Mouse (Mus musculus) liver, embryonic 12.5 days (tissue): Measurements from ENCODE around the gene Hacd1. TPM values are rescaled to one million over a fixed set of nuclear protein-coding genes. Genes with fewer than 3 reads are reported as not detected.

Experiments
- ATAC-seq: fragments of 200-750 bp; cut with Nextera tagmentation; 2 replicates; pipeline ENCODE4 v1.8.0; 2017; ENCODE audit warnings: moderate number of reproducible peaks, mild to moderate bottlenecking, moderate library complexity
- H3K27ac ChIP-seq: fragments of 300-500 bp; sonication (generic); 2 replicates; pipeline ENCODE4 v1.5.1; 2016; ENCODE audit warnings: mild to moderate bottlenecking
- H3K27me3 ChIP-seq: fragments of 300-500 bp; sonication (generic); replicated peaks from 2 replicates; pipeline ENCODE4 v1.6.1; 2016; ENCODE audit warnings: mild to moderate bottlenecking, moderate library complexity
- H3K36me3 ChIP-seq: fragments of 300-500 bp; sonication (generic); 2 replicates; pipeline ENCODE4 v1.6.1; 2016; ENCODE audit warnings: mild to moderate bottlenecking, moderate library complexity
- H3K4me1 ChIP-seq: fragments of 300-500 bp; sonication (generic); 2 replicates; pipeline ENCODE4 v1.6.1; 2016
- H3K4me2 ChIP-seq: fragments of 300-500 bp; sonication (generic); 2 replicates; pipeline ENCODE4 v1.6.1; 2016; ENCODE audit warnings: mild to moderate bottlenecking, moderate library complexity
- H3K4me3 ChIP-seq: fragments of 300-500 bp; sonication (generic); 2 replicates; pipeline ENCODE4 v1.5.1; 2016; ENCODE audit warnings: mild to moderate bottlenecking, moderate library complexity
- H3K9ac ChIP-seq: fragments of 300-500 bp; sonication (generic); 2 replicates; pipeline ENCODE4 v1.6.1; 2016; ENCODE audit warnings: mild to moderate bottlenecking, moderate library complexity
- H3K9me3 ChIP-seq: fragments of 300-500 bp; sonication (generic); replicated peaks from 2 replicates; pipeline ENCODE4 v1.6.1; 2016; ENCODE audit warnings: mild to moderate bottlenecking, moderate library complexity
- WGBS: fragments of 180-500 bp; shearing (Covaris S2); methylation state at CpG from one replicate; pipeline ENCODE4 v1.1.7; 2016; ENCODE audit not compliant: insufficient replicate concordance; 5-methylcytosine and 5-hydroxymethylcytosine counted together
- polyA plus RNA-seq: library from polyadenylated mRNA; unstranded; fragments of >200 nt; fragmentation: Nextera tagmentation; extraction: Ambion mirVana; gene quantifications from 2 replicates; pipeline ENCODE4 v1.2.1, GENCODE M21; 2016

Hacd1 gene
- polyA plus RNA-seq, 1 experiment from 2014 or later = 71.5 TPM

DNA sequence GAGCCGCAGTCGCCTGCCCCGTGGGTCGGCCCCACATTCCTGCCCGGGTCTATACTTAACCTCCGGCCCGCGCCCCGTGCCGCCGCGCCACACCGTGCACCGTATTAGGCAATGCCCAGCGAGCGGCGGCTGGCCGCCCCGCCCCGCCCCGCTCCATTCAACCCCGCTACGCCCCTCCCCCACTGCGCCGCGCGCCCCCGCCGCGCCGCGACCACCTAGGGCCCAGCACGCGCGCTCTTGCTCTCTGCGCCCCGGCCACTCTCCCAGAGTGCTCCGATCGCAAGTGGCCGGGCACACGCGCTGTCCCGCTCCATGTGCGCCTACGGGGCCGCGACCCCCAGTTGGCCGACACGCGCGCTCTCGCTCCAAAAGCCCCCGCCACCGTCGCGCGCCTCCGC, 768 bp downstream of the Hacd1 start:
- H3K4me2 ChIP-seq = peak overlapping the region; percentile 90
- H3K27ac ChIP-seq = peak overlapping the region; percentile 79
- peak; percentile 87 for ATAC-seq
- H3K36me3 ChIP-seq = no peaks in the 10 kb centered on the region
- no peaks in the 10 kb centered on the region for H3K27me3 ChIP-seq
- H3K4me1 ChIP-seq = peaks cover 23% of the 10 kb centered on the region
- WGBS = 1% methylated on average over 53 of the region's 58 CpGs
- H3K4me3 ChIP-seq = peak overlapping the region; percentile 85
- H3K9me3 ChIP-seq = no peaks in the 10 kb centered on the region
- peak overlapping the region; percentile 83 for H3K9ac ChIP-seq

DNA sequence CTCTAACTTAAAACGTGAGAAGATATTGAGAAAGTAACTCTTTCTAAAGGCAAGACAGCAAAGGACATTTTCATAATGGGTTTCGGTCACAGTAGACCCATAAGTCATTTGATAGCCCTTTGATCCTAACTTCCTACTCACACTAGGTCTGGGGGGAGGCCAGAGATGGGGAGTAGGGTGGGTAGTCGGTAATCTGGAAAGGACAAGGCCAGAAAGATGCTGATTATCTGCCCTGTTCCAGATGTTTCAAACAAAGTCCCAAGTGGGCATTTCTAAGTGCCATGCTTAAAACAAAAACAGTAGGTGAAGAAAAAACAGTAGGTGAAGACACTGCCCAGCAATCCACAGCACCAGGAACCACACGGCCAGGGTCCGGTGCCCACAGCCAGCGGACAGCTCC, 1.2 kb downstream of the Hacd1 start:
- peak overlapping the region; percentile 79 for H3K27ac ChIP-seq
- no peaks in the 10 kb centered on the region for H3K27me3 ChIP-seq
- peak; percentile 69 for ATAC-seq
- H3K4me2 ChIP-seq = peak overlapping the region; percentile 90
- H3K4me3 ChIP-seq = peak overlapping the region; percentile 85
- H3K9me3 ChIP-seq = no peaks in the 10 kb centered on the region
- peaks cover 23% of the 10 kb centered on the region for H3K4me1 ChIP-seq
- H3K36me3 ChIP-seq = no peaks in the 10 kb centered on the region
- H3K9ac ChIP-seq = peak overlapping the region; percentile 83
- WGBS = 5% methylated on average over 6 of the region's 6 CpGs

- Histone ChIP-seq H3K4me1 (peaks cover 23% of the 10 kb centered on the region), H3K27ac (no peak overlapping the region), H3K4me2 (peak overlapping the region; percentile 90), H3K36me3 (no peaks in the 10 kb centered on the region), H3K27me3 (no peaks in the 10 kb centered on the region), H3K9ac (no peak overlapping the region), H3K9me3 (no peaks in the 10 kb centered on the region), H3K4me3 (peak overlapping the region; percentile 85; the same call in 1 of the 2 replicates)
- no peak for ATAC-seq
- whole genome bisulfite sequencing = 64% methylated on average over 3 of the region's 3 CpGs
These were observed 1.8 kb downstream of the Hacd1 start for GRCm38 (mm10) chr2:14054163-14054562.

DNA sequence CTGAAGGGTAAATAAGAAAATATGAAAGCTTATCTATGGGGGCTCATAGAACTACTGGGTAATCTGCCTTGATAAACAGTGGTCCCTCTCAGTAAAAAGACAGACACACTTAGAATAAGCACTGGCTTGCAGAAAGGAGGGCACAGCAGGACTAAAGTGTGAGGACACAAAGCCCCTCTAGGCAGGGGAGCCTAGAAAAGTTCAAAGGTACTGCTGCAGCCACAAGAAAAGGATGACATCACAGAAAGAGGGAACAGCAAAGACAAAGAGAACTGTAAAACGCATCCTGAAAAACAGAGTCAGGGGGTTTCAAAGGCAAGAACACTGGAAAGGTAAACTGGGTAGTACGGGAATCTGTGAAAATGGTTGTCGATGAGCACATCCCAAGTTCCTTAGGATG, 2.3 kb downstream of the Hacd1 start:
- Histone ChIP-seq H3K9me3 (no peaks in the 10 kb centered on the region), H3K36me3 (no peaks in the 10 kb centered on the region), H3K9ac (no peak overlapping the region), H3K27ac (no peak overlapping the region), H3K4me3 (no peak overlapping the region), H3K4me1 (peaks cover 26% of the 10 kb centered on the region), H3K27me3 (no peaks in the 10 kb centered on the region), H3K4me2 (peak overlapping the region; percentile 90; the same call in 1 of the 2 replicates)
- 70% methylated on average over 3 of the region's 3 CpGs for WGBS
- no peak for ATAC-seq

DNA sequence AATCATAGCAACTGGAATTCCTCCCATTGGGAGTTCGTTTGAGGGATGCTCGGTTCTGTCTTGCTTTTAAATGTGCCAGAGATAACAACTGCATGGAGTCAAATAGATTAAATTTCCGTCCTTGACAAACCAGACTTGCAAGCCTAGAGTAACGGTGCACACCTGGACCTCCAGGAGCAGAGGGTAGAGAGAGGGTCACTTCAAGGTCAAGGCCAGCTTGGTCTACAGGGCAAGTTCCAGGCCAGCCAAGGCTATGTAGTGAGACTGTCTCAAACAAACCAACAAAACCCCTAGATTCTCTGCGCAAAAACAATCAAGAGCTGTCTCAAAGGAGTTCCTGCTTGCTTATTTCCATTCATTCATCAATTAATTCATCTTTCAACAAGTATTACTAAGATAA, 7.1 kb downstream of the Hacd1 start:
- Histone ChIP-seq H3K4me3 (no peak overlapping the region), H3K4me1 (peaks cover 8% of the 10 kb centered on the region), H3K9ac (no peak overlapping the region), H3K36me3 (peaks cover 2% of the 10 kb centered on the region; the same call in 1 of the 2 replicates), H3K9me3 (no peaks in the 10 kb centered on the region), H3K27ac (no peak overlapping the region), H3K27me3 (no peaks in the 10 kb centered on the region), H3K4me2 (no peak overlapping the region)
- ATAC-seq = no peak
- WGBS = 57% methylated on average over 5 of the region's 5 CpGs

DNA sequence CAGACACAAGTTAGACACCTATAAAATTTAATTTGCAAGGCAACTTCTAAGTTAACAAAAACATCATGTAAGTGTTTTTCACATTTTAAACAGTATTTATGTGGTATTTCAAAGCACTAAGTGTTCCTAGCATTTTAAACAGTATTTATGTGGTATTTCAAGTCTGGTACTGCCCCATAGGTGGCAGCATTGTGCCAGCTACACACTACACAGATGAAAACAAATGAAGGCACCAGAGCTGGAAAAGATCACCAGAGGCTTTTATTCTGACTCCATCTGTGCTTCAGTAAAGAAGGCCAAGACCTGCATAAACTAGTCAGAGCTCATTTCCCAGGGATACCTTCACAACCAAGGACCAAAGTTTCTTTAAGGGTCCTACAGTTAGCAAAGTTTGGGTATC, 7.6 kb downstream of the Hacd1 start:
- Histone ChIP-seq H3K27me3 (no peaks in the 10 kb centered on the region), H3K9ac (no peak overlapping the region), H3K9me3 (no peaks in the 10 kb centered on the region), H3K4me3 (no peak overlapping the region), H3K27ac (no peak overlapping the region), H3K36me3 (peaks cover 6% of the 10 kb centered on the region; the same call in 1 of the 2 replicates), H3K4me1 (peaks cover 4% of the 10 kb centered on the region), H3K4me2 (no peak overlapping the region)
- peak; percentile 51; the same call in 1 of the 2 replicates for ATAC-seq

- Histone ChIP-seq H3K27ac (no peak overlapping the region), H3K4me2 (no peak overlapping the region), H3K36me3 (peaks cover 46% of the 10 kb centered on the region), H3K4me3 (no peak overlapping the region), H3K4me1 (peaks cover 9% of the 10 kb centered on the region), H3K27me3 (no peaks in the 10 kb centered on the region), H3K9ac (no peak overlapping the region), H3K9me3 (no peaks in the 10 kb centered on the region)
- WGBS = 71% methylated on average over 9 of the region's 9 CpGs
- no peak for ATAC-seq
These were observed 12.3 kb downstream of the Hacd1 start for GRCm38 (mm10) chr2:14043577-14044170.

DNA sequence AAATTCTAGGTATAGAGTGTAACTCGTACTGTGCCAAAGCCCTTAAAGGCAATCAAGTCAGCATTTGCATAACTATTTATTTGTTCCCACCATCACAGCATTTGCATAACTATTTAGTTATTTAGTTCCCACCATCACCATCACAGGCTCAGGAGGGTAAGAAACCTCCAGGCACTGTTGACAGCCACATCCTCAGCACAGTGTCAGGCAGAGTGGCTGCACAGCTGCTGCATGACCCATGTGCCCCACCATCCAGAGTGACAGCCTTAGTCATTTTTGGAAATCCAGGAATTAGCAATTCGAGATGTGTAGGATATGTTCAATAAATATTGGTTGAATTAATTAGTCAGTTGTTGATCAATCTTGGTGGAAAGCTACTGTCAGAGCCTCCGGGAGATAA, 12.9 kb downstream of the Hacd1 start:
- Histone ChIP-seq H3K4me1 (peaks cover 9% of the 10 kb centered on the region), H3K9ac (no peak overlapping the region), H3K4me3 (no peak overlapping the region), H3K27me3 (no peaks in the 10 kb centered on the region), H3K27ac (no peak overlapping the region), H3K36me3 (peaks cover 46% of the 10 kb centered on the region), H3K4me2 (no peak overlapping the region), H3K9me3 (no peaks in the 10 kb centered on the region)
- 73% methylated on average over 3 of the region's 3 CpGs for WGBS
- ATAC-seq = no peak

GRCm38 (mm10) chr2:14041249-14041648, 14.7 kb downstream of the Hacd1 start:
- 92% methylated on average over 2 of the region's 2 CpGs for WGBS
- H3K9ac ChIP-seq = no peak overlapping the region
- ATAC-seq = no peak

DNA sequence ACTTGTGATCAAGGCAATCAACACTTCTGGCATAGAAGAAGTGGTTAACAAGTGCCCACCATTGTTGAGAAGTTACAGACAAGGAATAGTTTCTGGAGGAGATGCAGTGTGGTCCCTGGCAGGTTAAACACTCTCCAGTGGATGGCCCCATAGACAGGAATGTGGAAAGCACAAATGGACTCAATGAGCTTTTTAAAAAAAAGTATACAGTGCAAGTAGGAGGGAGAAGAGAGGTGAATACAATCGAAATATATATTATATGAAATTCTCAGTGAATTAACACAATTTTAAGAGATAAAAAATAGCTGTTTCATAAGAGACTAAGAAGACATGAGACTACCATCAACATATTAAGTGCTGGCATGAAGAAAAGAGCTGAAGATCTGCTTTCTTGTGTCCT, 36.7 kb downstream of the Hacd1 start:
- Histone ChIP-seq H3K9me3 (no peaks in the 10 kb centered on the region), H3K36me3 (no peaks in the 10 kb centered on the region), H3K27ac (no peak overlapping the region), H3K4me3 (no peak overlapping the region), H3K4me1 (no peaks in the 10 kb centered on the region), H3K4me2 (no peak overlapping the region), H3K9ac (no peak overlapping the region), H3K27me3 (no peaks in the 10 kb centered on the region)
- 71% methylated on average over 1 of the region's 1 CpGs for WGBS
- no peak for ATAC-seq

More at GRCm38 (mm10) chr2:14041249-14041648, 14.7 kb downstream of the Hacd1 start:
- peaks cover 46% of the 10 kb centered on the region for H3K36me3 ChIP-seq
- no peak overlapping the region for H3K4me3 ChIP-seq
- H3K27me3 ChIP-seq = no peaks in the 10 kb centered on the region
- H3K27ac ChIP-seq = no peak overlapping the region
- H3K4me2 ChIP-seq = no peak overlapping the region
- H3K4me1 ChIP-seq = peaks cover 9% of the 10 kb centered on the region
- H3K9me3 ChIP-seq = no peaks in the 10 kb centered on the region

DNA sequence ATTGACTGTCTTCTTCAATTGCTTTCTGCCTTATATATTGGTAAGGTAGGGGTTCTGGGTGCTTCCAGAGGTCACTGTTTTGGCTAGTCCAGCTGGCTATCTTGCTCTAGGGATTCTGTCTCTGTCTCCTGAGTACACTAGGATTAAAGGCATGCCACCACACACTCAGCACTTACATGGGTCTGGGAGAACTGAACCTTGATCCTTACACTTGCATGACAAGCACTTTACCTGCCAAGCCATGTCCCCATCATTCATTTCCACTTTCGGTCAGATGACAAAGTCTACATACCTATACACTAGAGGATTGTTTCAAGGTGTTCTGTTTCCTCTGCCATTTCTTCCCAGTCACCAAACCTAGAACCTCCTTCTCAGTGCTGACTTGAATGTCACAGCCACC, 50.8 kb downstream of the Hacd1 start:
- no peak overlapping the region for H3K9ac ChIP-seq
- ATAC-seq = no peak
- H3K4me3 ChIP-seq = no peak overlapping the region
- no peaks in the 10 kb centered on the region for H3K4me1 ChIP-seq
- 71% methylated on average over 1 of the region's 1 CpGs for WGBS
- no peaks in the 10 kb centered on the region for H3K36me3 ChIP-seq
- H3K27me3 ChIP-seq = no peaks in the 10 kb centered on the region
- no peak overlapping the region for H3K4me2 ChIP-seq
- H3K9me3 ChIP-seq = no peaks in the 10 kb centered on the region
- no peak overlapping the region for H3K27ac ChIP-seq

DNA sequence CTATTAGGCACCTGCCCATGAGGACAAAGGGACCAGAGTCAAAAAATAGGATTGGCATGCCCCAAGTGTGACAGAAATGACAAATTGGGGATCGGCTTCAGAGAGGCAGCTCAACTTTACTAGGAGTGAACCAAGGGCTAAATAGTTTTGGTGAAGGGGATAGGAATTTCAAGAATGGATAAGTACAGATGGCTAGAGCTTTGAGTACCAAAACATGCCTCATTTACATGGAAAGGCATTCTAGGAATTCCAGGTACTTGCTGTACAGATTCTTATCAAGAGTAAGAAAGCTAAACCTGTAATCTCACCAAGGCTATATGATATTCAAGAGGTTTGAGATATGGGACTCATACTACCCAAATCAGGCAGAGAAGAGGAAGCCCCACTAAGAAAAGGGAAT, 95.8 kb downstream of the Hacd1 start:
- WGBS = 68% methylated on average over 1 of the region's 1 CpGs
- H3K4me2 ChIP-seq = no peak overlapping the region

GRCm38 (mm10) chr2:13956463-13956862, 99.5 kb downstream of the Hacd1 start:
- H3K4me1 ChIP-seq = no peaks in the 10 kb centered on the region
- no peak overlapping the region for H3K4me3 ChIP-seq
- WGBS = 39% methylated on average over 2 of the region's 2 CpGs
- ATAC-seq = no peak
- H3K27ac ChIP-seq = no peak overlapping the region
- H3K4me2 ChIP-seq = no peak overlapping the region
- no peak overlapping the region for H3K9ac ChIP-seq
- H3K9me3 ChIP-seq = no peaks in the 10 kb centered on the region
- no peaks in the 10 kb centered on the region for H3K27me3 ChIP-seq
- H3K36me3 ChIP-seq = no peaks in the 10 kb centered on the region

More for the DNA sequence above, 95.8 kb downstream of the Hacd1 start:
- H3K27me3 ChIP-seq = no peaks in the 10 kb centered on the region
- no peaks in the 10 kb centered on the region for H3K36me3 ChIP-seq
- no peak for ATAC-seq
- H3K27ac ChIP-seq = no peak overlapping the region
- H3K9ac ChIP-seq = no peak overlapping the region
- H3K4me1 ChIP-seq = no peaks in the 10 kb centered on the region
- no peaks in the 10 kb centered on the region for H3K9me3 ChIP-seq
- H3K4me3 ChIP-seq = no peak overlapping the region
